Mouse (Mus musculus) cerebellum, postnatal 14 days (tissue): ENCODE data around the gene Ybey.
A peak's percentile ranks its signal among the peaks of the same experiment; 100 is the strongest.

ENCODE experiments used
- DNase-seq, 2 experiments: peaks; one replicate each; pipeline ENCODE4 v3.0.0; 2021; ENCODE audit warnings: mixed read lengths in 2 of 2

The Ybey gene

GRCm38 (mm10) chr10:76468203-76469162 lies at the start of gene Ybey, which contains the start of gene Mcm3ap:
TSS of gene Ybey (minus strand) at chr10:76469114.
TSS of gene Mcm3ap (plus strand) at chr10:76468927.
- peak; percentile 93 to 94 for DNase-seq

- DNase-seq = peak; percentile 74 to 92
Observed at GRCm38 (mm10) chr10:76512965-76513583, 44.2 kb upstream of the Ybey start.

- DNase-seq = no peak
Observed at GRCm38 (mm10) chr10:76505865-76506264, 37.0 kb upstream of the Ybey start.

GRCm38 (mm10) chr10:76504271-76504943 lies 35.5 kb upstream of the Ybey start:
- DNase-seq = no peak

GRCm38 (mm10) chr10:76497522-76497921 lies 28.6 kb upstream of the Ybey start:
- no peak for DNase-seq

GRCm38 (mm10) chr10:76496366-76496765 lies 27.5 kb upstream of the Ybey start:
- no peak for DNase-seq

GRCm38 (mm10) chr10:76495501-76495900 lies 26.6 kb upstream of the Ybey start:
- DNase-seq = no peak

- no peak for DNase-seq
Observed at GRCm38 (mm10) chr10:76493527-76493926, 24.6 kb upstream of the Ybey start.

- DNase-seq = no peak
Observed at GRCm38 (mm10) chr10:76489205-76489604, 20.3 kb upstream of the Ybey start.

GRCm38 (mm10) chr10:76488265-76488664 lies 19.4 kb upstream of the Ybey start:
- DNase-seq = no peak

- no peak for DNase-seq
Observed at GRCm38 (mm10) chr10:76486302-76486701, 17.4 kb upstream of the Ybey start.

GRCm38 (mm10) chr10:76481480-76481879 lies 12.6 kb upstream of the Ybey start:
- DNase-seq = no peak

GRCm38 (mm10) chr10:76480851-76481250 lies 11.9 kb upstream of the Ybey start:
- no peak for DNase-seq

- DNase-seq = no peak
Observed at GRCm38 (mm10) chr10:76473759-76474158, 4.8 kb upstream of the Ybey start.

- no peak for DNase-seq
Observed at GRCm38 (mm10) chr10:76462721-76463120, 6.2 kb downstream of the Ybey start.

- no peak for DNase-seq
Observed at GRCm38 (mm10) chr10:76462312-76462711, 6.6 kb downstream of the Ybey start.

GRCm38 (mm10) chr10:76461255-76461654 lies 7.7 kb downstream of the Ybey start:
- DNase-seq = no peak

GRCm38 (mm10) chr10:76455289-76455688 lies 13.6 kb downstream of the Ybey start:
- peak; percentile 69 to 80 for DNase-seq

- no peak for DNase-seq
Observed at GRCm38 (mm10) chr10:76448851-76449250, 20.1 kb downstream of the Ybey start, which contains the start of gene 2610028H24Rik. TSS of gene 2610028H24Rik (plus strand) at chr10:76449081.

GRCm38 (mm10) chr10:76447406-76448229 lies 21.3 kb downstream of the Ybey start:
- no peak for DNase-seq

- no peak for DNase-seq
Observed at GRCm38 (mm10) chr10:76445996-76446681, 22.8 kb downstream of the Ybey start.
